Mouse (Mus musculus) intestine, embryonic 16.5 days (tissue): ENCODE measurements at regions not wholly inside any gene's neighbourhood (a gene's known extent, or its start where the extent isn't known, plus 50 kb on each side); places are given as distances from the start of the nearest gene placed in this dataset.

Experiments used
- ATAC-seq: fragments of 200-750 bp; cut with Nextera tagmentation; 2 replicates; pipeline ENCODE4 v1.8.0; 2017; ENCODE audit warnings: moderate TSS enrichment, moderate library complexity
- H3K27ac ChIP-seq: fragments of 300-500 bp; sonication (generic); 2 replicates; pipeline ENCODE4 v1.5.1; 2014; ENCODE audit warnings: mild to moderate bottlenecking, low read length
- H3K27me3 ChIP-seq: fragments of 300-500 bp; sonication (generic); replicated peaks from 2 replicates; pipeline ENCODE4 v1.6.1; 2014; ENCODE audit warnings: low read length, control low read depth, mixed read lengths; ENCODE audit not compliant: control insufficient read depth, insufficient read depth
- H3K36me3 ChIP-seq: fragments of 300-500 bp; sonication (generic); 2 replicates; pipeline ENCODE4 v1.6.1; 2014; ENCODE audit warnings: low read length, control low read depth; ENCODE audit not compliant: control insufficient read depth, insufficient read depth
- H3K4me1 ChIP-seq: fragments of 300-500 bp; sonication (generic); 2 replicates; pipeline ENCODE4 v1.6.1; 2014; ENCODE audit warnings: low read length, control low read depth, mixed read lengths; ENCODE audit not compliant: control insufficient read depth, insufficient read depth
- H3K4me2 ChIP-seq: fragments of 300-500 bp; sonication (generic); 2 replicates; pipeline ENCODE4 v1.6.1; 2014; ENCODE audit warnings: low read depth, low read length, control low read depth
- H3K4me3 ChIP-seq: fragments of 300-500 bp; sonication (generic); 2 replicates; pipeline ENCODE4 v1.5.1; 2014; ENCODE audit warnings: mild to moderate bottlenecking, low read length
- H3K9ac ChIP-seq: fragments of 300-500 bp; sonication (generic); 2 replicates; pipeline ENCODE4 v1.6.1; 2014; ENCODE audit warnings: low read depth, low read length
- H3K9me3 ChIP-seq: fragments of 300-500 bp; sonication (generic); 2 replicates; pipeline ENCODE4 v1.6.1; 2016; ENCODE audit warnings: low read length, control low read depth; ENCODE audit not compliant: control insufficient read depth
- WGBS: fragments of 180-500 bp; shearing (Covaris S2); extraction: QIAGEN DNeasy Blood & Tissue Kit; methylation state at CpG from one replicate; pipeline ENCODE4 v1.1.7; 2014; 5-methylcytosine and 5-hydroxymethylcytosine counted together

- H3K27me3 ChIP-seq: no peaks in the 10 kb centered on the region
- 93% methylated on average over 4 of the region's 4 CpGs for whole genome bisulfite sequencing
These were observed 169.4 kb upstream of the Prok2 start for GRCm38 (mm10) chr6:99895558-99895957.

GRCm38 (mm10) chr6:99893936-99894335, 167.7 kb upstream of the Prok2 start:
- no peaks in the 10 kb centered on the region for H3K27me3 ChIP-seq
- no peak for ATAC-seq
- H3K9ac ChIP-seq: no peak overlapping the region
- H3K36me3 ChIP-seq: no peaks in the 10 kb centered on the region
- 28% methylated on average over 4 of the region's 4 CpGs for WGBS
- no peaks in the 10 kb centered on the region for H3K4me1 ChIP-seq
- no peak overlapping the region for H3K4me3 ChIP-seq
- H3K27ac ChIP-seq: no peak overlapping the region
- H3K9me3 ChIP-seq: no peaks in the 10 kb centered on the region
- no peak overlapping the region for H3K4me2 ChIP-seq

More at GRCm38 (mm10) chr6:99895558-99895957, 169.4 kb upstream of the Prok2 start:
- Histone ChIP-seq H3K27ac (no peak overlapping the region), H3K9me3 (no peaks in the 10 kb centered on the region), H3K4me3 (no peak overlapping the region), H3K4me1 (no peaks in the 10 kb centered on the region), H3K4me2 (no peak overlapping the region), H3K36me3 (no peaks in the 10 kb centered on the region), H3K9ac (no peak overlapping the region)
- no peak for ATAC-seq

- Histone ChIP-seq H3K4me1 (no peaks in the 10 kb centered on the region), H3K36me3 (no peaks in the 10 kb centered on the region), H3K27ac (no peak overlapping the region), H3K4me2 (no peak overlapping the region), H3K9me3 (no peaks in the 10 kb centered on the region), H3K27me3 (no peaks in the 10 kb centered on the region), H3K4me3 (no peak overlapping the region), H3K9ac (no peak overlapping the region)
- 84% methylated on average over 9 of the region's 9 CpGs for WGBS
- ATAC-seq: no peak
These were observed 166.0 kb upstream of the Prok2 start for GRCm38 (mm10) chr6:99892204-99892603.

- H3K27ac ChIP-seq: no peak overlapping the region
- no peaks in the 10 kb centered on the region for H3K27me3 ChIP-seq
- ATAC-seq: no peak
- H3K9ac ChIP-seq: no peak overlapping the region
- no peaks in the 10 kb centered on the region for H3K9me3 ChIP-seq
- H3K36me3 ChIP-seq: no peaks in the 10 kb centered on the region
- WGBS: 63% methylated on average over 2 of the region's 2 CpGs
- H3K4me1 ChIP-seq: no peaks in the 10 kb centered on the region
- no peak overlapping the region for H3K4me2 ChIP-seq
- H3K4me3 ChIP-seq: no peak overlapping the region
These were observed 165.6 kb upstream of the Prok2 start for GRCm38 (mm10) chr6:99891790-99892189.

GRCm38 (mm10) chr6:99890805-99891204, 164.6 kb upstream of the Prok2 start:
- Histone ChIP-seq H3K9me3 (no peaks in the 10 kb centered on the region), H3K27ac (no peak overlapping the region), H3K4me2 (no peak overlapping the region), H3K27me3 (no peaks in the 10 kb centered on the region), H3K36me3 (no peaks in the 10 kb centered on the region), H3K4me3 (no peak overlapping the region), H3K9ac (no peak overlapping the region), H3K4me1 (no peaks in the 10 kb centered on the region)
- no peak for ATAC-seq
- 83% methylated on average over 5 of the region's 5 CpGs for WGBS

- no peak overlapping the region for H3K4me3 ChIP-seq
- no peaks in the 10 kb centered on the region for H3K36me3 ChIP-seq
- no peaks in the 10 kb centered on the region for H3K27me3 ChIP-seq
- no peaks in the 10 kb centered on the region for H3K4me1 ChIP-seq
- no peaks in the 10 kb centered on the region for H3K9me3 ChIP-seq
- no peak overlapping the region for H3K27ac ChIP-seq
- no peak overlapping the region for H3K4me2 ChIP-seq
- 32% methylated on average over 9 of the region's 9 CpGs for WGBS
- H3K9ac ChIP-seq: no peak overlapping the region
- ATAC-seq: no peak
These were observed 162.9 kb upstream of the Prok2 start for GRCm38 (mm10) chr6:99889055-99889454.

GRCm38 (mm10) chr6:99887904-99888303, 161.7 kb upstream of the Prok2 start:
- Histone ChIP-seq H3K9ac (no peak overlapping the region), H3K36me3 (no peaks in the 10 kb centered on the region), H3K27ac (no peak overlapping the region), H3K27me3 (no peaks in the 10 kb centered on the region), H3K4me2 (no peak overlapping the region), H3K4me1 (no peaks in the 10 kb centered on the region), H3K9me3 (no peaks in the 10 kb centered on the region), H3K4me3 (no peak overlapping the region)
- WGBS: 45% methylated on average over 8 of the region's 8 CpGs
- no peak for ATAC-seq

- H3K27me3 ChIP-seq: no peaks in the 10 kb centered on the region
- H3K4me3 ChIP-seq: no peak overlapping the region
These were observed 158.6 kb upstream of the Prok2 start for GRCm38 (mm10) chr6:99884755-99885154.

GRCm38 (mm10) chr6:99884054-99884453, 157.9 kb upstream of the Prok2 start:
- H3K4me3 ChIP-seq: no peak overlapping the region
- no peak for ATAC-seq
- no peak overlapping the region for H3K4me2 ChIP-seq
- WGBS: 77% methylated on average over 3 of the region's 3 CpGs
- no peaks in the 10 kb centered on the region for H3K9me3 ChIP-seq
- H3K27me3 ChIP-seq: no peaks in the 10 kb centered on the region
- no peak overlapping the region for H3K27ac ChIP-seq
- no peaks in the 10 kb centered on the region for H3K36me3 ChIP-seq
- no peaks in the 10 kb centered on the region for H3K4me1 ChIP-seq
- H3K9ac ChIP-seq: no peak overlapping the region

More at GRCm38 (mm10) chr6:99884755-99885154, 158.6 kb upstream of the Prok2 start:
- Histone ChIP-seq H3K9me3 (no peaks in the 10 kb centered on the region), H3K4me1 (no peaks in the 10 kb centered on the region), H3K9ac (no peak overlapping the region), H3K27ac (no peak overlapping the region), H3K36me3 (no peaks in the 10 kb centered on the region), H3K4me2 (no peak overlapping the region)
- no peak for ATAC-seq
- WGBS: 33% methylated on average over 7 of the region's 7 CpGs

- no peaks in the 10 kb centered on the region for H3K36me3 ChIP-seq
- H3K9me3 ChIP-seq: no peaks in the 10 kb centered on the region
- 30% methylated on average over 4 of the region's 4 CpGs for WGBS
- no peak for ATAC-seq
- H3K27me3 ChIP-seq: no peaks in the 10 kb centered on the region
- H3K4me2 ChIP-seq: no peak overlapping the region
- no peaks in the 10 kb centered on the region for H3K4me1 ChIP-seq
- H3K4me3 ChIP-seq: no peak overlapping the region
- no peak overlapping the region for H3K9ac ChIP-seq
- H3K27ac ChIP-seq: no peak overlapping the region
These were observed 155.4 kb upstream of the Prok2 start for GRCm38 (mm10) chr6:99881606-99882005.
